Mouse (Mus musculus): ENCODE data around the gene Mx1. TPM values are rescaled to one million over a fixed set of nuclear protein-coding genes. Genes with fewer than 3 reads are reported as not detected.

Gene Mx1
- 1 to 10 TPM in 1 of 2 experiments, under 1 TPM in 1; 0.56 to 1.3 TPM for total RNA-seq (2021)
- long read RNA-seq, experiment 1, partial matches to known transcripts, result 0 of 1 reads
- long read RNA-seq, experiment 1, other reads (novel, unspliced or antisense), result 1 of 1 reads
- long read RNA-seq, experiment 2, result 0 reads

- no peak for DNase-seq
Measured at GRCm38 (mm10) chr16:97462481-97463181, at the start of gene Mx1. Gene Mx1 (minus strand): TSS chr16:97462907.

GRCm38 (mm10) chr16:97512347-97512751 is 49.6 kb upstream of the Mx1 start:
- DNase-seq, result no peak

GRCm38 (mm10) chr16:97511495-97511894 is 48.8 kb upstream of the Mx1 start:
- no peak for DNase-seq

GRCm38 (mm10) chr16:97510849-97511248 is 48.1 kb upstream of the Mx1 start:
- no peak for DNase-seq

- DNase-seq, result no peak
Measured at GRCm38 (mm10) chr16:97507783-97508182, 45.1 kb upstream of the Mx1 start.

GRCm38 (mm10) chr16:97504793-97505192 is 42.1 kb upstream of the Mx1 start:
- DNase-seq, result no peak

GRCm38 (mm10) chr16:97503849-97504248 is 41.1 kb upstream of the Mx1 start:
- no peak for DNase-seq

GRCm38 (mm10) chr16:97500901-97501300 is 38.2 kb upstream of the Mx1 start:
- DNase-seq, result no peak

- no peak for DNase-seq
Measured at GRCm38 (mm10) chr16:97499450-97499849, 36.7 kb upstream of the Mx1 start.

GRCm38 (mm10) chr16:97498139-97498538 is 35.4 kb upstream of the Mx1 start:
- DNase-seq, result no peak

- no peak for DNase-seq
Measured at GRCm38 (mm10) chr16:97497682-97498081, 35.0 kb upstream of the Mx1 start.

- no peak for DNase-seq
Measured at GRCm38 (mm10) chr16:97496026-97496425, 33.3 kb upstream of the Mx1 start.

GRCm38 (mm10) chr16:97492369-97492768 is 29.7 kb upstream of the Mx1 start:
- DNase-seq, result no peak

GRCm38 (mm10) chr16:97478655-97479054 is 15.9 kb upstream of the Mx1 start:
- DNase-seq, result no peak

GRCm38 (mm10) chr16:97476524-97476923 is 13.8 kb upstream of the Mx1 start:
- DNase-seq, result no peak

- DNase-seq, result peak; percentile 23
Measured at GRCm38 (mm10) chr16:97475581-97475980, 12.9 kb upstream of the Mx1 start.

GRCm38 (mm10) chr16:97474671-97475070 is 12.0 kb upstream of the Mx1 start:
- no peak for DNase-seq

GRCm38 (mm10) chr16:97467993-97468791 is 5.5 kb upstream of the Mx1 start:
- no peak for DNase-seq

GRCm38 (mm10) chr16:97467472-97467871 is 4.8 kb upstream of the Mx1 start:
- no peak for DNase-seq

- no peak for DNase-seq
Measured at GRCm38 (mm10) chr16:97466182-97466957, 3.7 kb upstream of the Mx1 start.

- no peak for DNase-seq
Measured at GRCm38 (mm10) chr16:97461271-97461670, 1.4 kb downstream of the Mx1 start.

- DNase-seq, result no peak
Measured at GRCm38 (mm10) chr16:97459831-97460230, 2.9 kb downstream of the Mx1 start.

- no peak for DNase-seq
Measured at GRCm38 (mm10) chr16:97447386-97447785, 15.3 kb downstream of the Mx1 start.

All from gastrocnemius, postnatal 25 days (tissue).